Mouse (Mus musculus) ovary, postnatal 14 days (tissue): ENCODE data around the gene Zswim3.
A peak's percentile ranks its signal among the peaks of the same experiment; 100 is the strongest.

Experiments used
- DNase-seq: peaks from one replicate; pipeline ENCODE4 v3.0.0; 2022; ENCODE audit warnings: low spot score

Gene Zswim3

GRCm38 (mm10) chr2:164804533-164805331 is at the start of gene Zswim3, which contains the start of gene Acot8:
Zswim3 (plus strand) TSS chr2:164805098.
Acot8 (minus strand) TSS chr2:164804882.
- peak; percentile 98 for DNase-seq

GRCm38 (mm10) chr2:164757841-164758240 is 47.1 kb upstream of the Zswim3 start:
- no peak for DNase-seq

- no peak for DNase-seq
These were observed 46.2 kb upstream of the Zswim3 start for GRCm38 (mm10) chr2:164758692-164759091.

DNA sequence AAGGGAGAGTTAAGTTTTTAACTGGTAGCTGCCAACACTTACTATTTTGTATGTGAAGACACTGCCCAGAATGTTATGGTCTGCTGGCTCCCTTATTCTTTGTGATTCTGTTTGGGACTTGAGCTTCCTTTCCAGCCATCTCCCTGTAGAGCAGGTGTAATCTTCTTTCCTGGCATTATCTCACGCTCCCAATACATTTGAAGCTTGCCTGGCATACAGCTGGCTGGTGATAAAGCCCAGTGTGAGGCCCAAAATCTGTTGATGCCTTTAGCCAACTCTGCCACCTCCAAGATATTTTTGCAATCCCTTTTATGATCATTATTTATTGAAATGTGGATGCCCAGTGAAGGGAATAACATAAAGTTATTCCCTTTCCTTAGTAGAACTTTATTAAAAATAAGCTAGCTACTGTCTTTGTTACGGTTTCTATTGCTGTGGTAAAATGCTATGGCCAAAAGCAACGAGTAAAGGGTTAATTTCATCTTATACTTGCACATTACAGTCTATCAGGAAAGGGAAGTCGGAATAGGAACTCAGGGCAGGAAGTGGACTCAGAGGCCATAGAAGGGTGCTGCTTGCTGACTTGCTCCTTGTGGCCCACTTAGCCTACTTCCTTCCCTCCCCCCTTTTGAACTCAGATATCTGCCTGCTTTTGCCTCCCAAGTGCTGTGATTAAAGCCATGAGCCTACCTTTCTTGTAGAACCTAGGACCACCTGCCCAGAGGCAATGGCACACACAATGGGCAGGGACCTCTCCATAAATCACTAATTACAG is 44.7 kb upstream of the Zswim3 start:
- no peak for DNase-seq

DNA sequence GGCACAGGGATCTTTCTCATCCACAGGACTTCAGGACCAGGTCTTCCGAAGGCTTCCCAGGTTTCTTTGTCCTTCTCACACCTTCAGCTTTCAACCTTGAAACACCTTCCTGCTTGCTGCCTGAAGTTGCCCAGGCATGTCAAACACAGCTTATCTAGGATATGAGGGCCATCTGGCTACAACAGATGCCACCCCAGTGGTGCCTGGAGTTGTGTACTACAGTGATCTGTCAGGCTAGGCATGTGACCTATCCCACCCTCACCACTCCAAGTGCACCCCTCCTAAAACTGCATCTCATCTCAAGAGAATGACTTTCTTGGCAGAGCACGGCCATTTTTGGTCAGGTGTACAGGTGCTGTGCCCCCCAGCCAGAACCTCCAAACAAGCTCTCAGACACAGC is 43.4 kb upstream of the Zswim3 start:
- DNase-seq = no peak

DNA sequence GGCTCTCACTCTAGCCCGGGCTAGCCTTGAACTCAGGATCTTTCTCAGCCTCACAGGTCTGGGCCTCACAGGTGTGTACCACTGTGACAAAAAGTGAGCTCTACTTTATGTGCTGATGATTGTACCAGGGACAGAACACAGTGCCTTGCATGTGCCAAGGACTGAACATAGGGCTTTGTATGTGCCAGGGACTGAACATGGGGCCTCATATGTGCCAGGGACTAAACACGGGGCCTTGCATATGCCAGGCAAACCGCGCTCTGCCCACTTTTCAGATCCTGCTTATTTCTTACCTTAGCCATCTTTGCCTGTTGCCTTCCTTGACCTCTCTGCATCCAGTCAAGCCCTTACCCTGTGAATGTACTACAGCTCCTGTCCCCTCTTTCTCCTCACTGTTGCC is 42.9 kb upstream of the Zswim3 start:
- no peak for DNase-seq

DNA sequence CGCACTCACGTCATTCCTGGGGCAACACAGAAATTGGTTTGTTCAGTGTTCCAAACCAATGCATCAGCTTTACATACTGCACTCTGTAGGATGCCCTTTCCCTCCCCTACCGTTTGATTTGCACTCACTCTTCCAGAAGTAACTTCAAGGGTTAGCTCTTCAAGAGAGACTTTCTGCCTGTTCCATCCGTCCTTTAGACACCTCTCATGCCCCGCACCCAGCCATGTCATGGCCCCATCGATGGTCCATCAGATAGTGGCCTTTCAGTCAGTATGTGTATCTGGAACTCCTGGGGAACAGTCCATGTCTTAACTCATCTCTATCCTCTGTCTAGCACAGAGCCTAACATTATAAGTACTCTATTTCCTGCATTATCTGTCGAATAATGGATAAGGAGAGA is 42.3 kb upstream of the Zswim3 start:
- DNase-seq = no peak

- DNase-seq = no peak
These were observed 39.1 kb upstream of the Zswim3 start for GRCm38 (mm10) chr2:164765841-164766240.

DNA sequence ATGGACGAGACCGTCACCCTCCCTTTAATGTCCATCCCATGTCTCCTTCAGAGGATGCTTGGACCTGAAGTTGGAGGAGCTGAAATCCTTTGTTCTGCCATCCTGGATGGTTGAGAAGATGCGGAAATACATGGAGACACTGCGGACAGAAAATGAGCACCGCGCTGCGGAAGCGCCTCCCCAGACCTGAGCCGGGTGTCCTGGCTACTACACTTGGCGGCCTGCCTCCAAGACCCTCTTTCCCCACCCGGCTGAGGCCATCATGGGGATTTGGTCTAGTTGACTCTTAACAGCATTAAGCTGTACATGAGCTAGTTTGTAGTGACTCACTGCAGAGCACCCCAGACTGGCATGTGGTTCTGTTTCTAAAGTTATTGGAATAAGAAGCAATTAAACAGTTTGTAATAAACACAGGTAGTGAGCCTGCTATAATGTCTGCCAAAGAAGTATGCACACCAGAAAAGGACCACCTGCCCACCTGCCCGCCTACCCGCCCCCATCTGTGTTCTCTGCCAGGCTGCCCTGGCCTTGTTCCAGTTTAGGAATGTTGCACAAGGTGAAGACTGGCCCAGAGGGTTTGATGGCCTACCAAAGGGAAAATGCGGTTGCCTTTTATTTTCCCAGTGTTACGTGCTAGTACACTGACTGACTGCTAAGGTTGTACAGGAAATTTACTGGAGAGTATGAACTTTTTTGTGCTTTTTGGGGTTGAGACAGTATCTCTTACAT is 36.9 kb upstream of the Zswim3 start:
- DNase-seq = no peak

DNA sequence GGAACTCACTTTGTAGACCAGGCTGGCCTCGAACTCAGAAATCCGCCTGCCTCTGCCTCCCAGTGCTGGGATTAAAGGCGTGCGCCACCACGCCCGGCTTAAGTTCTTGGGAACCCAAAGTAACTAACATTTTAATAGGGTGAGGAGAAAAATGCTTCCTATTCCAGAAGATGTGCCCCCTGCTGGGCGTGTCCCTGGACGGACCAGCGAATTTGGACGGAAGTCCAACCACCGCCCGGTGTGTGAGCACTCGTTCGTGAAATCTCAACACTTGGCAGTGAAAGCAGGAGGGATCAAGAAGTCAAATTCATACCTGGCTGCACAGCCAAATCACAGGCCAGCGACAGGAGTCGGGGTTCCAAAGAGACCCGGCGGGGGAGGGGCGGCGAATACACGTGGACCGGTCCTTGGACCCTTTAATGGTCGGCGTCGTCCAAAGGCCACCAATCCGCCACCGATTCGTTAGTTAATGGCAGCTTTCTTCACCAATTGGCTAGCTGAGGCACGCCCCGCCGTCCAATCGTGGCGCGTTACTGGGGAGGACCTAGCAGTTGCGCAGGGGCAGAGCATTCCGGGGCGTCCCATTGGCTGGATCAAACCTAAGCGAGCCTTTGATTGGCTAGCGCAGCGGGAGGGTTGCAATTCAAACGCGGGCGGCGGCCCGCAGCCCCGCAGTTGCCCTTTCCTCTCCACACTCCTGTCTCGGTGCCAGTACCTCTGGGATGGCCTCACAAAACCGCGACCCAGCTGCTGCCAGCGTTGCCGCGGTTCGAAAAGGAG is 35.5 kb upstream of the Zswim3 start, which contains the start of gene Ube2c:
Gene Ube2c (plus strand): TSS at position 641 of the 780 bp plus-strand sequence.
- DNase-seq = peak; percentile 96

DNA sequence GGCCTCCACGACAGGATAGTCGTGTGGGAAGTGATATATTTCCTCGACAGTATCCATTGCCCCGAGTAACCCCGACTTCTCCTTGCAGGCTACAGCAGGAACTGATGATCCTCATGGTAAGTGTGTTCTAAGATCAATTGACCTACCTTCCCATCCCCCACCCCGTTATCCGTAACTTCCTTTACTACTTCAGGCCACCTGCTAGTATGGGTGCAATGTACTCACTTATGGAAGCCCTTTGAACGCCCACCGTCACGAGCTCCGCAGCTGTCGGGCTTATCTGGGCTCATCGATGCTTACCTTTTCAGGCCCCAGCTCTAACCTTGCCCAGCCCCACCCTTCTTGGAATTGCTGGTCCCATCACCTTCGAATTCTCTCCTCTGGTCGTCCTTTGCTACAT is 34.6 kb upstream of the Zswim3 start:
- no peak for DNase-seq

GRCm38 (mm10) chr2:164771123-164771522 is 33.8 kb upstream of the Zswim3 start:
- no peak for DNase-seq

DNA sequence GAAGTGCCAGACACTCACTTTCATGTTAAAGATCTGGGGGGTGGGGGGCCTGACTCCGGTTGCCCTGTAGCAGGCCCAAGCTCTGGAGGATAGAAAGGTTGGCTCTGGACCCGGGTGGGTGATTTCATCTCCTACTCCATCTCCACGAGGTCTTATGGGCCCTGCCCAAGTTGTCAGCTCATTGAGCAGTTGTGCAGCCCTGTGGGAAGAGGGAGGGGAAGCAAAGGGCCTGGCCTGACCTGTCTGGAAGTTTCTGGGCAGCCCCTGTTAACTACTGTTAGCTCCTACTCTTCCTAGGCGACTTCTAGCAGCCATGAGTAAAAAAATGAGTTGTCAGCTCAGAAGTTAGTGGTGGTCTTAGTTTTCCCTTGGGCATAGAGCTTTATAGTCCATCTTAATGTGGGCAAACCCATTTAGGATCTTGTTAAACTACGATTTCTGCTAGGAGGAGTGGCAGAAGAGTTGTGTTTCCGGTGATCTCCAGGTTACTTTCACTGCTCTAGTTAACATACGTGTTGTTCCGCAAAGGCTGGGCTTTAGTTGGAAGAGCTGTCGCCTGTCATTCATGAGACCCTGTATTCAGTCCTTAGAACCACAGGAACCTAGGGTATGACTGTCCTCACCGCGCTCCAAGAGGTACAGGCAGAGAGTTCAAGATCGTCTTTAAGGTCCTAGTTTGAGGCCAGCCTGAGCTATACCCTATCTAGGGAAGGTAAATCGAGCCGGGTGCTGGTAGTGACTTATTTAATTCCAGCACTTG is 31.5 kb upstream of the Zswim3 start:
- no peak for DNase-seq

- DNase-seq = no peak
These were observed 30.9 kb upstream of the Zswim3 start for GRCm38 (mm10) chr2:164773989-164774364.

GRCm38 (mm10) chr2:164776130-164776529 is 28.8 kb upstream of the Zswim3 start:
- no peak for DNase-seq

- DNase-seq = no peak
These were observed 28.1 kb upstream of the Zswim3 start for GRCm38 (mm10) chr2:164776801-164777200.

DNA sequence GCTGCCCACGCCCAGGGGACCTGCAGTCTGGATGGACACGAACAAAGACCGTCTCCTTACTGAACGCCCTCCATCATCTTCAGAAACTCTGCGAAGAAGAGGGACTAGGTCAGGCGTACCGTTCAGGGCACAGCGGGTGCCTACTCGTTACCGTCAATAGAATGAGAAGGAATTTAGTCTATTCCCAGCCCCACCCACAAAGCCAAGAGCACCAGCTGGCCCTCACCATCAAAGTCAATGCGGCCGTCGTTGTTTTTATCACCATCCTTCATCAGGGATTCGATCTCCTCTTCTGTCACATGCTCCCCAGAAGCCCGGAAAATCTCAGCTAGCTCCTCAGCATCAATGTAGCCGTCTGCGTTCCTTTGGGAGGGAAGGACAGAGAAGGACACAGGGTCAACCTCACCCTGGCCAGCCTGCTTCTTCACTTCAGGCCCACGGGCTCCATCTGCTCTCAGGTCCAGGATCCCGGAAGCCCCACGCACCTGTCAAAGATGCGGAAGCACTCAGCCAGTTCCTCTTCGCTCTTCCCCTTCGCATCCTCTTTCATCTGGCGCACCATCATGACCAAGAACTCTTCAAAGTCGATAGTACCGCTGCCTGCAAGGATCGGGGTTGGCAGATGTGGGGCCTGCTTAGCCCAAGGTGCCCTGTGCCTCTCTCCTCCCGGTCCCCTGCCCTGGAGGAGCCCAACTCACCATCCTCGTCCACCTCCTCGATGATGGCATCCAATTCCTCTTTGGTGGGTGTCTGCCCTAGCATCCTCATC is 27.5 kb upstream of the Zswim3 start:
- no peak for DNase-seq

DNA sequence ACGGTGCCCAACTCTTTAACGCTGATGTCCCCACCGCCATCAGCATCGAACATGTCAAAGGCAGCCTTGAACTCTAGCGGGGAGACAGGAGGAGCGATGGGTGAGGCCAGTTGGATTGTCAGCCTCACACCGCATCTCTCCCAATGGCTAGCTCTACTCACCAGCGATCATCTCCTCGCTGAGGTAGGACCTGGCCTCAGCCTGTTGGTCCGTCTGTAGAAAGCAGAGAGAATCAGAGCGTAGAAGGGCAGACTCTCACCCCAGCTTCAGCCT is 26.9 kb upstream of the Zswim3 start:
- no peak for DNase-seq

DNA sequence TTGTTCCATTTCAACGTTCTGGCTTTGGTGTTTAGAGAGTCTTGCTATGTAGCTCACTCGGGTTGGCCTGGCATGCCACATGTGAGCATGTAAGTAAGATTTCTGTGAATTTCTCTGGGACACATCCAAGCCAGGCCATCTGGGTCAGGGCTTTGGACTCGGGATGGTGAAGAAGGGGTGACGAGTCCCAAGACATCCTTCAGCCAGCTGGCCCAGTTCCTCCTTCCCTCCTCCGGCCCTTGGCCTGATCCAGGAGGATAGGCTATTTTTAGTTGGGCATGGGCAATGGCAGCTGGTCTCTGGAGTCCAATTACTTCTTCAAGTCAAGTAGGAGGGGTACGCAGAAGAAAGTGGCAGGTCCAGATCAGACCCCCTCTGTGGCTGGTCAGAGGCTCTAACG is 26.1 kb upstream of the Zswim3 start:
- no peak for DNase-seq

DNA sequence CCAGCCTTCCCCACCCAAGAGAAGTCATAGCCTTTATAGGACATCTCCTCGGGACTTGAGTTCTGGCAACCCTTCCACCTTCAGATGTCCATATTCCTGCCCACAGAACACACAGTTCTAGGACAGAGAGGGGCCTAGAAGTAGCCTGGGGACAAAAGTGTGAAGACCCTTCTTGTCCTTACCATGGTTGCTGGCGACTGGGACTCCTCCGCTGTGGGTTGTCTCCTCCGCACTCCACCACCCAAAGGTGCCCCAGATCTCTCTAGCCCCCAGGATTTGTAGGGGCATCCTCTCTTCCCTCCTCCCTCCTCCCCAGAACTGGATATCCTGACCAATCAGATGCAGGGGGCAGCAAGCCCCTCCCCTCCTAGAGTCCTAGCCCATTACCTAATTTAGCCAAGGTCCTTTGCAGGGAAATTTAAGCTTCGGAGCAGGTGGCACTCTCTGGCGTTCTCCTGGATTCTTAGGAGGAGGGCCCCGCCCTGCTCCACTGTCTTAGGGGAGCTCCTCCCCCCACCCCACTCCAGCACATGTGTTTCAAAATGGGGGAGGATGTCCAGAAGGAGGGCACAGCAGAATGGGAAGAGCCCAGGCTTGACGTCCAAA is 25.3 kb upstream of the Zswim3 start, which contains the start of gene Tnnc2:
Gene Tnnc2 (minus strand): TSS at position 487 of the 606 bp plus-strand sequence.
- no peak for DNase-seq
